Mouse (Mus musculus) urinary bladder, adult 2 months (tissue): ENCODE results near the gene Nfyb. TPM values are rescaled to one million over a fixed set of nuclear protein-coding genes. Genes with fewer than 3 reads are reported as not detected.
A peak's percentile ranks its signal among the peaks of the same experiment; 100 is the strongest.

Source experiments
- DNase-seq: peaks from one replicate; pipeline ENCODE4 v3.0.0; 2022; ENCODE audit warnings: low spot score
- polyA plus RNA-seq: library from polyadenylated mRNA; depleted of rRNA; stranded (reverse); fragments of >200 nt; gene quantifications from 2 replicates; pipeline ENCODE4 v1.2.3, GENCODE M21; 2012; rRNA removed

Nfyb gene
- polyA plus RNA-seq, 1 experiment: 23.2 TPM

DNA sequence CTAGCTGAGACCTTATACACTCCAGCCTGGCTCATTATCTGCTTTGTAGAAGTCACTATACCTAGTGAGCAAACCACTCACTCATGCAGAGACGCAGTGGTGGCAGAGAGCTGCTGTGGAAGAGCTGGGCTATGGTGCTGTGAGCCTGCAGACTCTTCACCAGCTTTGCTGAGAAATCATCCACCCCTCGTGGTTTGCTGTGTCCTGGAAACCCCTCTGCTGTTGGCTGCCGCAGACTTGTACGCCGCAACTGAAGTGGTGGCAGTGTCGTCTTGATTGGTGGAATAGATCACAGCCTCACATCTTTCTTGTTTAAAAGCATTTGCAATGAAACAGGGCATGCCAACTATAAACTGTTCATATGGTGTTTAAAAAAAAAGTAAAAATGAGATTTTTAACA lies 19.6 kb downstream of the Nfyb start:
- DNase-seq: no peak

DNA sequence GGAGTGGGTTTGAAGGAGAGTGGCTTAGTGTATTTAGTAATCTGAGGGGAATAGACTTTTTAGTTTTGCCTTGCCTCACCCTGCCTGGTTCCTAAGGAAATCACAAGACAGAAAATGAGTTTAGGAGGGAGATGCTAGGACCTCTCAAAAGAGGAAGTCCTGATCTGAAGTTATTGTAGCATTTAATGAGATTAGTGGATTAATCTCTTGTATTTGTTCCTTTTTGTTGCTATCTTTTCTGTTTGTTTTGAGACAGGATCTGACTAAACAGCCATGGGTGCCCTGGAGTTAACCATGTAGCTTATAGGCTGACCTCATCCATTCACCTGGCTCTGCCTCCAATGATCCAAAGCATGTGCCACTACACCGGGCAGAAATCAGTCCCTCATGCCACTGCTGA lies 21.4 kb downstream of the Nfyb start:
- no peak for DNase-seq

DNA sequence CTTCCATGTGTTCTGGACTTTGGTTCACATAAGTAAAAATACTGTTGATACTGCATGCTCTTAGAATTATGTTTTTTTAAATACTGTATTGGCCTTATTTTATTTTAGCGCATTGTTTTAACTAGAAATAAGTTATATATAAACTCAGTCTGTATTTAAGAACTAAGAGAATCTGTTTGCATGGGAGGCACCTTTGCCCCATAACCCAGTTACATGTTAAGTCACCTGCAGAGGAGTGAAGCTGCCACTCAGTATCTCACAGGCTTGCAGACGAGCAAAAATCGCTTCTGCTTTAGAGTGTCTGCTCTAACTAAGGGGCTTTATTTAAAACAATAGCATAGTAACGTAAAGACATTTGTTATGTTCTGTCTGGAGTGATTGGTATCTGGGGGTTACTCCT lies 22.1 kb downstream of the Nfyb start:
- DNase-seq: no peak

- DNase-seq: no peak
These were observed 22.6 kb downstream of the Nfyb start for GRCm38 (mm10) chr10:82741354-82741753.

DNA sequence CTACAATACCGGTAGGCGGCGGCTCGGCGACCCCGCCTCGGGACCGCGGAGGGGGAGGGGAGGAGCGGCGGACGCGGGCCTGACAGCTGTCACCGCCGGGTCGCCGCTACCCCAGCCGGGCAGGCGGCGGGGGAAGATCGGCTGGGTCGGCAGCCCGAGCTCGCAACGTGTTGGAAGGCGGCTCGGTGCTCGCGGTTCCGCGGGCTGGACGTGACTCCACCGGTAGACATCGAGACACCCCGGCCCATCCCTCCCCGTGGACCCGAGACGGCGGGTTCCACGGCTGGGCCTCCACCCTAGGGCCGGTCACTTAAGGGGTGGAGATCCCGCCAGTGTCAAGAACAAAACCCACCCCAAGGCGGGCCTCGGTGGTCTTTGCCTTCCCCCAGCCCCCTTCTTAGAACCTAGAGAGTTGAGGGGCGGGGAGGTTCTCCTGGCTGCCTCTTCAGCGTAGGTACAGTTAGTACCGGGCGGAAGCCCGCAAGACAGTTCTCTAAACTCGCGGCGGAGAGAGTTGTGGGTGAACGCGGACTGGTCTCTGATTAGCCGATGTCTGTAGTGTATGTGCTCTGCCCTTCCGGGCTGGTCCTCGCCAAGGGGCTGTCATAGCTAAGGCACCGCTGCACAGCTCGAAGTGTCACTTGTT lies 64.5 kb downstream of the Nfyb start:
- DNase-seq: no peak

DNA sequence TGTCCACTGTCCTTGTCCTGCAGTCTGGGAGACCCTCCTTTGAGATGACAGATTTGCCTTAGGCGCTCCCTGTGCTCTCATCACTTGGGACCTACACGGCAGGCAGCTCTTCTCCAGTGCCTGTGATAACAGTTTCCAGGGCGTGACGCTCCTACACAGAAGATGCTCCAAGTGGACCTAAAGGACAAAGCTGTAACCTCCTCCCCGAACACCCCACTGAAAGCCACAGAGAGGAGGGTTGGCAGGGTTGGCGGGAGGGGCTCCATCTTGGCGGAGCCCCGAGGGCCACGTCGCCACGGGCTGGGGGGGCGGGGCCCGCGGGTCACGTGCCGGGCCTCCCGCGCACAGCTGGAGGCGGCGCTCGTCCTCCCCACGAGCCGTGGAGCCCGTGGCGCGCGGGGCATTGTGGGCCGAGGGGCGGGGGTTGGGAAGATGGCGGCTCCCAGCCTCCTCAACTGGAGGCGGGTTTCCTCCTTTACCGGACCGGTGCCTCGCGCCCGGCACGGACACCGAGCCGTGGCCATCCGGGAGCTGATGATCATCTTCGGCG lies 65.2 kb downstream of the Nfyb start:
- peak; percentile 88 for DNase-seq

Other genes with a start within 250 kb of the Nfyb start
- 26.1 and 38.6 TPM in 2 replicates for gene 1190007I07Rik, start 140.9 kb downstream of the Nfyb start, polyA plus RNA-seq
- gene Tdg, start 134.3 kb downstream of the Nfyb start, polyA plus RNA-seq: 32.9 and 33.5 TPM in 2 replicates
- gene Glt8d2, start 73.5 kb downstream of the Nfyb start, polyA plus RNA-seq: 20.3 and 25.3 TPM in 2 replicates
- gene Hcfc2, start 68.0 kb downstream of the Nfyb start, polyA plus RNA-seq: 19.9 and 21.6 TPM in 2 replicates
- 53.3 and 59.4 TPM in 2 replicates for gene Txnrd1, start 69.8 kb upstream of the Nfyb start, polyA plus RNA-seq
- 0.22 and 0.77 TPM in 2 replicates for gene Eid3, start 102.5 kb upstream of the Nfyb start, polyA plus RNA-seq
- gene Chst11, start 221.4 kb upstream of the Nfyb start, polyA plus RNA-seq: 6.1 and 8.2 TPM in 2 replicates